Mouse (Mus musculus): ENCODE data around the gene Ispd. TPM values are rescaled to one million over a fixed set of nuclear protein-coding genes. Genes with fewer than 3 reads are reported as not detected.

Gene Ispd
- polyA plus RNA-seq, 1 experiment from 2014 or later = 12.7 TPM

DNA sequence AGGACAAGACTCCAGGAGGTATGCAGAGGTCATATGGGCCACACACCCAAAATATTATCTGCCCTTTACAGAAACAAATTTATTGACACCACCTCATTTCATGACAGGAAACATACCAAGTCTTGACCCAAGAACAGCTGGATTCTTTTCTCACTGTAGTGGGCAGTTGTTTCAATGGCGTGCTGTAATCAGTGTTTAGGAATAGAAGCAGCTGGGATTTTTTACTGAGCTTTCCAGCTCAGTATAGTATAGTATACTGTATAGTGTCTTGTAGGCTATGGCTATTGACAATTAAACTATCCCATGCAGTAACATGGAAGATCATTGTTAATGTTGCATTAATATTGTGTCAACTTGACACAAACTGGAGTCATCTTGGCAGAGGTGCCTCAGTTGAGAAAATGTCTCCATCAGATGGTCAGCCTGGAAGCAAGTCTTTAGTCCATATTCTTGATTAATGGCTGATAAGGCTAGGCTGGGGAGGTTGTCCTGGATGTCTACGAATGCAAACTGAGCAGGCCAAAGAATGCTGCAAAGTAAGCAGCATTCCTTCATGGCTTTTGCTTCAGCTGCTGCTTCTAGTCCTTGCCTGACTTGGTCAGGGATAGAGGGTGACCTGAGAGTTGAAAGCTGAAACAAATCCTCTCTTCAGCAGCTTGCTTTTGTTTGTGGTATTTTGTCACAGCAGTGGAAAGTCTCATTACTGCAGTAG is 216.4 kb downstream of the Ispd start:
- H3K4me2 ChIP-seq = no peak overlapping the region
- no peak for ATAC-seq (ENCODE audit: insufficient number of reproducible peaks, insufficient read depth, low FRiP score, low TSS enrichment, low read depth)
- 85% methylated on average over 2 of the region's 2 CpGs for WGBS
- no peaks in the 10 kb centered on the region for H3K36me3 ChIP-seq
- H3K9ac ChIP-seq = no peak overlapping the region
- no peaks in the 10 kb centered on the region for H3K9me3 ChIP-seq
- no peaks in the 10 kb centered on the region for H3K27me3 ChIP-seq
- no peak overlapping the region for H3K4me3 ChIP-seq
- H3K4me1 ChIP-seq = no peaks in the 10 kb centered on the region
- no peak overlapping the region for H3K27ac ChIP-seq

DNA sequence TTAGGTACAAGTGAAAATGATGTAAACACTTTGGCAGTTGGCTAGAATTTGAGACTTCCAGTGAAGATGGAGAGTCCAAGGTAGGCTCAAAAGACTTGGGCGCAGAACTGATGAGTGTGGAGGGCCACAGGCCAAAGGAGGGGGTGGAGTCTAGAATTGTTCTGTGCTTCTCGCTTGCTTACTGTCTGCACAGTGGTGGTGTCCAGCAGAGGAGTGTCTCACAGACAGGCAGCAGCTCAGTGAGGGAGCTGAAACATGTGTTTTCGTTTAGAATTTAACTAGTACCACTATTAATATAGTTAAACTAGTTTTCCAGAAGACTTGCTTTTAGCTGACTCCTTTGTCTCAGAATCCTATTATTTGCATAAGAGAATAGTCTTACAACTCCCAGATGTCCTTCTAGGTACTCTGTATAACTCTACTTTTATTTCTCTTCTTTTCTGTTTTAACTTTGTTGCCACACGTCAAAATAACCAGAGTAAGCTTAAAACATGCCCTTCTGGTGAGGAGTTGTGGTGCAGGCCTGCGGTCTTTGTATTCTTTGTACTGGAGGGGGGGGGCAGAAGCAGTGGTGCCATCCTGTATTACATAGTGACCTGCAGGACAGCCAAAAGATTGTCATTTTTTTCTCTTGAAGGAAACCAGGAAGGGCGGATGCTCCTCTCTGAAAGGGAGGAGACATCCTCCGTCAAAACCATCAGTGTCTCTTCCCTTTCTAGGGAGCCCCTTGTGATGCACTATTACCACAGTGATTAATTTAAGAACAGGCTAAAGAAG is 240.9 kb downstream of the Ispd start:
- Histone ChIP-seq H3K27ac (no peak overlapping the region), H3K4me3 (no peak overlapping the region), H3K9ac (no peak overlapping the region), H3K36me3 (no peaks in the 10 kb centered on the region), H3K4me2 (no peak overlapping the region), H3K27me3 (no peaks in the 10 kb centered on the region), H3K4me1 (0 out of 2 replicates have a peak, but pooled peaks cover 3% of the 10 kb centered on the region), H3K9me3 (no peaks in the 10 kb centered on the region)
- ATAC-seq (ENCODE audit: insufficient number of reproducible peaks, insufficient read depth, low FRiP score, low TSS enrichment, low read depth) = no peak
- WGBS = 58% methylated on average over 7 of the region's 7 CpGs

DNA sequence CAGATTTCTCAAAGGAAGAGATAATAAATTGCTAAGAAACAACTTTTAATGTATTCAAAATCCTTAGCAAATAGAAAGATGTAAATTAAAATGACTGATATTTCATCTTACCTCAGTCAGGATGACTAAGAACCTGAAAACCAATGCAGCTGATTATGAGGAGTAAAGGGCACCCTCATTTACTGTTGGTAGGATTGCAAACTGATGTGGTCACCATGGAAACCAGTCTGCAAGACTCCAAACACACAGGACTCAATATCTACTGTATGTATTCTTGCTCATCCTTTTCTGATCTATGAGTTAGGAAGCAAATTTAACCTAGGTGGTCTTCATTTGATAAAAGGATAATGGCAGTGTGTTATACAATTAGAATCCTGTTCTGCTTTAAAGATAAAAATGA is 246.0 kb downstream of the Ispd start:
- ATAC-seq (ENCODE audit: insufficient number of reproducible peaks, insufficient read depth, low FRiP score, low TSS enrichment, low read depth) = no peak
- Histone ChIP-seq H3K36me3 (no peaks in the 10 kb centered on the region), H3K4me1 (no peaks in the 10 kb centered on the region), H3K9me3 (no peaks in the 10 kb centered on the region), H3K9ac (no peak overlapping the region), H3K4me3 (no peak overlapping the region), H3K27ac (no peak overlapping the region), H3K27me3 (no peaks in the 10 kb centered on the region), H3K4me2 (no peak overlapping the region)

DNA sequence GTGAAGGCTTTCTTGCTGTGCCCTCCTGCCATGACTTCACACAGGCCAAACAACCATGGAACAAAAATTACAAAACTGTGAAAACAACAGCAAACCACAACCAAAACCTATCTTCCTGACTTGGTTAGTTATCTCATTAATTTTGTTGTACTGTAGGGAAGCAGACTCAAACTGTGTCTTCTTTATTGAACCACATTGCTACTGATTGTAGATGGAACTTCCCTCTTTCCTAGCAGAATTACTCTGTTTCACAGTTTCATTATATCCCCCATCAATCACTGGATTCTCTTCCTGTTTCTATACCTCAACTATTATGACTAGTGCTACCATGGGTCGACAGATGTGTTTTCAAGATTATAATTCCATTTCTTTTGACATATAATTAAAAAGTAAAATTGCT is 251.2 kb downstream of the Ispd start:
- no peak overlapping the region for H3K4me2 ChIP-seq
- H3K9ac ChIP-seq = no peak overlapping the region
- no peak overlapping the region for H3K27ac ChIP-seq
- WGBS = 76% methylated on average over 1 of the region's 1 CpGs
- no peak overlapping the region for H3K4me3 ChIP-seq
- no peaks in the 10 kb centered on the region for H3K4me1 ChIP-seq
- ATAC-seq (ENCODE audit: insufficient number of reproducible peaks, insufficient read depth, low FRiP score, low TSS enrichment, low read depth) = no peak
- H3K36me3 ChIP-seq = no peaks in the 10 kb centered on the region
- H3K9me3 ChIP-seq = no peaks in the 10 kb centered on the region
- no peaks in the 10 kb centered on the region for H3K27me3 ChIP-seq

DNA sequence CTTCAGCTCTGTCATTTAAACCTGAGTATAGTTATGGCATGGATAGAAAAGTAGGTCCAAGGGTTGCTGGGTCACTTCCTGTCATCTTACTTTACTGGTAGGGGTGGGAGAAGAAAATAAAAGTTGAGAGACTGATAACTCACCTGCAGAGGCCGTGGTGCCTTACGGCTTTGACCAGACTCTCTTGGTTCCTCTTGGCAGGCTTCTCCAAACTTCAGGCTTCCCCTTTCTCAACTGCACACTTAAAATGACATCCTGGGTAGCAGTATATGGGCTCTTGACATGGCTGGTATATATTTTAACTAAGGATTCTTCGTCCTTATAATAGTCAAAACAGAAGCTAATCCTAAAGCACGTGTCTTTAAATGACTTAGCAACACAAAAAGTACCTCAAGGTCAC is 266.3 kb downstream of the Ispd start:
- Histone ChIP-seq H3K4me3 (no peak overlapping the region), H3K4me1 (no peaks in the 10 kb centered on the region), H3K9ac (no peak overlapping the region), H3K4me2 (no peak overlapping the region), H3K27me3 (no peaks in the 10 kb centered on the region), H3K36me3 (no peaks in the 10 kb centered on the region), H3K27ac (no peak overlapping the region), H3K9me3 (no peaks in the 10 kb centered on the region)
- 89% methylated on average over 4 of the region's 4 CpGs for WGBS
- ATAC-seq (ENCODE audit: insufficient number of reproducible peaks, insufficient read depth, low FRiP score, low TSS enrichment, low read depth) = no peak

DNA sequence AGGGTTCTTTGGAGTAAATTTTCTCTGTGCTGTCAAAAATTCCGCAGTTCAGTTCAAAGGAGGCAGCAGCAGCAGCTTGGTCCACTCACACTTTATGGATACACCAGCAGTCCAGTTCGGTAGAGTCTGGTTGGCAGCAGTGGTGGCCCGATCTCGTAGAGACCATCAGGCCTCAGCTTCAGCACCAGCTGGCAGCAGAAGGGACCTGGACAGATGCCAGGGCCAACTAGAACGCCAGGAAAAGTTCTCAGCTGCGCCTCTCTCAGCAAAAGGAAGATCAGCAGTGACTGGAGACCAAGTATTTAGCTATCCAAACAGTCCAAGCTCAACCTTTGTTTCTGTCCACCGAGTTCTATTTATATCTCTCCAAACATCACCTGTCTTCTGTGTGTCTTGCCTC is 281.2 kb downstream of the Ispd start:
- Histone ChIP-seq H3K9ac (no peak overlapping the region), H3K4me2 (no peak overlapping the region), H3K9me3 (no peaks in the 10 kb centered on the region), H3K4me1 (peaks cover 15% of the 10 kb centered on the region), H3K36me3 (no peaks in the 10 kb centered on the region), H3K27me3 (no peaks in the 10 kb centered on the region), H3K27ac (no peak overlapping the region), H3K4me3 (no peak overlapping the region)
- ATAC-seq (ENCODE audit: insufficient number of reproducible peaks, insufficient read depth, low FRiP score, low TSS enrichment, low read depth) = no peak
- WGBS = 82% methylated on average over 7 of the region's 7 CpGs

DNA sequence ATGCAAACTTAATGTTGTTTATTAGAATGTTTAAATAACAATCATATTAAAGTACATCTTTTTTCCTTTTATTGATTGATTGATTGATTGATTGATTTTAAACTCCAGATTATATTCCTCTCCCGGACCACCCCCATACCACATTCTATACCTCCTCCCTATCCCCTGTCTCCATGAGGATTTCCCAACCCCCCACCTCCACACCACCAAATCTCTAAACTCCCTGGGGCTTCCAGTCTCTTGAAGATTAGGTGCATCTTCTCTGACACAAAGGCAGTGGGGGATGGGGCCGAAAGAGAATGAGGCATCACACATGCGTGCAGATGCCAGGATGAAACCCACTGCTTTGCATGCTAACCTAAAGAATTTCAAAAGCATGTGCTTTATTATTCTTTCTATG is 283.5 kb downstream of the Ispd start:
- ATAC-seq (ENCODE audit: insufficient number of reproducible peaks, insufficient read depth, low FRiP score, low TSS enrichment, low read depth) = no peak
- 28% methylated on average over 3 of the region's 3 CpGs for WGBS

DNA sequence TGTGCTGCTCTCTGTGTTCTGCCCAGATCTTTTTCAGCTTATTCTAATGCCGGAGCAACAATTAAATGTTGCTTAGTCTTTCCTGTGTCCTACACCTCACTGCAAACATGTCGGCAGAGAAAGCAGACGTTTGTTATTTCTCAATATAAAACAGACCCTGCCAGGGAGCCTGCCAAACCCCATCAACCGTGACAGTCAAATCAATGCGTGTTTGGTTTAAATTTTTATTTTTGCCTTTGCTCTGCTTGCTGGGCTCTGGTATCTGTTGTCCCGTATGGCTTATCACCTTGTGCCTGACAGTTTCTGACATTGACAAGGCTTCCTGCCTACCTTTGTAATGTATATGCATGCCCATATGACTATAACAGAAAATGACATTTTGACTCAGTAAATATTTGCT is 285.5 kb downstream of the Ispd start:
- Histone ChIP-seq H3K4me2 (no peak overlapping the region), H3K27ac (peak overlapping the region; percentile 7; the same call in 1 of the 2 replicates), H3K27me3 (no peaks in the 10 kb centered on the region), H3K9ac (no peak overlapping the region), H3K36me3 (no peaks in the 10 kb centered on the region), H3K4me1 (peaks cover 22% of the 10 kb centered on the region), H3K9me3 (no peaks in the 10 kb centered on the region), H3K4me3 (no peak overlapping the region)
- 0 out of 2 replicates have a peak, but pooled peaks have one; percentile 15 for ATAC-seq (ENCODE audit: insufficient number of reproducible peaks, insufficient read depth, low FRiP score, low TSS enrichment, low read depth)
- 12% methylated on average over 6 of the region's 6 CpGs for WGBS

More for the DNA sequence above, 283.5 kb downstream of the Ispd start:
- Histone ChIP-seq H3K27ac (no peak overlapping the region), H3K4me1 (peaks cover 16% of the 10 kb centered on the region), H3K27me3 (no peaks in the 10 kb centered on the region), H3K4me3 (no peak overlapping the region), H3K9me3 (no peaks in the 10 kb centered on the region), H3K36me3 (no peaks in the 10 kb centered on the region), H3K4me2 (no peak overlapping the region), H3K9ac (no peak overlapping the region)

DNA sequence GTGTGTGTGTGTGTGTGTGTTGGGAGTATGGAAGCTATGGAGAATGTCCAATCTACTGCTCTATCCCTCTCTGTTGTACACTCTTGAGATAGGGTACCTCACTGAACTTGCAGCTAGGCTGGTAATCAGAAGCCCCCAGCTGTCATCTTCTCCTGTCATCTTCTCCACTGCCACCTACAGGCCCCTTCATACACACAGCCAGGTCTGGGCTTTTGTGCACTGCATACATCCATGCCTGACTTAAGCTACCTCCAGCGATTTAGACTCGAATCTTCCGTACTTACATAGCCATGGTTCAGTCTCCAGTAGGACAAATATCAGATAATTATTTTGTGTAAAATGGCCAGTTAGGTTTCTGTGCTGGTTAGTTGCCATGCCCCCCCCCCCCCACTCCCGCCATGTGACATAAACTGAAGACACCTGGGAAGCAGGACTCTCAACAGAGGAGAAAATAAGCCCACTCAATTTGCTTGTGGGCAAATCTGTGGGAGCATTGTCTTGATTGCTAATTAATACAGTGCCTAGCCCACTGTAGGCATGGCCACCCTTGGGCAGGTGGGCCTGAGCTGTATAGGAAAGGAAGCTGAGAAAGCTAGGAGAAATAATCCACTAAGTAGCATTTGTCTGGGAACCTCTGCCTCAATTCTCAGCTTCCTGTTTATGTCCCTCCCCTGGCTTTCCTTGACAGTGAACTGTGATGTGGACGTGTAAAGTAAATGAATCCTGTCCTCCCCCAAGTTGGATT is 289.1 kb downstream of the Ispd start:
- no peak overlapping the region for H3K9ac ChIP-seq
- H3K4me3 ChIP-seq = no peak overlapping the region
- H3K27ac ChIP-seq = no peak overlapping the region
- H3K9me3 ChIP-seq = no peaks in the 10 kb centered on the region
- no peak overlapping the region for H3K4me2 ChIP-seq
- WGBS = 72% methylated on average over 5 of the region's 5 CpGs
- no peaks in the 10 kb centered on the region for H3K27me3 ChIP-seq
- H3K36me3 ChIP-seq = no peaks in the 10 kb centered on the region
- peaks cover 16% of the 10 kb centered on the region for H3K4me1 ChIP-seq
- no peak for ATAC-seq (ENCODE audit: insufficient number of reproducible peaks, insufficient read depth, low FRiP score, low TSS enrichment, low read depth)

DNA sequence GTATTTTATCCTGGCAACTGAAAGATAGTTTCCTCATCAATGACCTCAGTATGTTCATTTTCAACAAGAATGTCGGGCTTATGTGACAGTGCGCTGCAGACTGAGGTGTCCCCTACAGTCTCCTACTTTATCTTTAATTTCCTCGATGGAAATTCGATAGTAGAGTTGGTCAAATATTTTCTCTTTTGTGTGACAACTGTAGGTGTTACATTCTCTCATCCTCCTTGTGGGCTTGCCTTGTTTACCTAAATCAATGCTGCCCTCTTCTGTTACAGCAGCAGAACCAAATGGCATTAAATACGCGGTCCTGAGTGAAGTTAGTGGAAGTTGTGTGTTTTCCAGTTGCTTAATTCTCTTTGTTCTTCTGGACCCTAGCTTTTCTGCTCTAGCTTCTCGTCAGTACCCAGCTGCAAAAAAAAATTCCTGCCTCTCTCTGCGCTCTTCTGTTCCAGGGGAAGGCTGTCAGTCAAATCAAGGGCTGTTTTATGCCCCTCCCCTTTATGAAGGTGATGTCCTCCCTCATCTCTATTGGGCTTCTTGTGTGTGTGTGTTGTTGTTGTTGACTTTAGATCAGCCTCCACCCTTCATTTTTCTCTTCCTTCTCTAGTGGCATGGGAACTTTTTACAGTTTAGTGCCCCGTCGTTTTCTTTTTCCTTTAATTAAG is 289.8 kb downstream of the Ispd start:
- Histone ChIP-seq H3K4me1 (peaks cover 16% of the 10 kb centered on the region), H3K9me3 (no peaks in the 10 kb centered on the region), H3K4me2 (peak overlapping the region; percentile 18; the same call in 1 of the 2 replicates), H3K27ac (no peak overlapping the region), H3K27me3 (no peaks in the 10 kb centered on the region), H3K9ac (no peak overlapping the region), H3K4me3 (no peak overlapping the region), H3K36me3 (no peaks in the 10 kb centered on the region)
- 28% methylated on average over 10 of the region's 10 CpGs for WGBS
- no peak for ATAC-seq (ENCODE audit: insufficient number of reproducible peaks, insufficient read depth, low FRiP score, low TSS enrichment, low read depth)

DNA sequence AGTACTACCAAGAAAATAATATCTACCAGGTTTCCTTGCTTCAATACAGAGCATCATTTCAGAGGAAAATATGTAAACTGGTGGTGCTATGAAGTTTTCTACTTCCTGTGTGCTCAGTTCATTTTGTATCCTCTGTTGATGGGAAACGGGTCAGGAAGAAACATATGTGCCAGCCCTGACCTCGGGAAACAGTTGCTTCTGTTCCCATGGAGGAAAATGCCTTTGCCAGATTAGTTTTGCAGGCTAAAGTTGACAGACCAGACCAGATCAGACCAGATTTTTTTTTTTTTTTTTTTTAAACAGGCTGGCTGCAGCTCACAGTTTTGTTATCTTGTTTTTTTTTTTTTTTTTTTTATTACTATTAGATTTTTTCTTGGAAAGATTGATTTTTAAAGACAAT is 293.2 kb downstream of the Ispd start:
- H3K4me3 ChIP-seq = no peak overlapping the region
- no peak overlapping the region for H3K9ac ChIP-seq
- H3K27me3 ChIP-seq = no peaks in the 10 kb centered on the region
- H3K9me3 ChIP-seq = no peaks in the 10 kb centered on the region
- H3K4me1 ChIP-seq = peaks cover 5% of the 10 kb centered on the region; the same call in 1 of the 2 replicates
- no peak for ATAC-seq (ENCODE audit: insufficient number of reproducible peaks, insufficient read depth, low FRiP score, low TSS enrichment, low read depth)
- no peaks in the 10 kb centered on the region for H3K36me3 ChIP-seq
- H3K27ac ChIP-seq = no peak overlapping the region
- WGBS = 26% methylated on average over 2 of the region's 2 CpGs
- no peak overlapping the region for H3K4me2 ChIP-seq

Measured in embryonic facial prominence, embryonic 13.5 days (tissue).